Mouse (Mus musculus) cerebellum, adult 2 months (tissue): ENCODE results near the gene Sept14.

ENCODE experiments used
- CTCF ChIP-seq: fragments of 200-500 bp; IDR thresholded peaks from 2 replicates; pipeline ENCODE4 v1.5.1; 2011; ENCODE audit warnings: low read depth, mild to moderate bottlenecking, control low read depth, low read length, moderate library complexity, borderline replicate concordance; ENCODE audit not compliant: insufficient read depth
- POLR2A ChIP-seq: fragments of 200-500 bp; IDR thresholded peaks from 2 replicates; pipeline ENCODE4 v1.6.1; 2011; ENCODE audit warnings: low read length, control low read depth, borderline replicate concordance; ENCODE audit not compliant: insufficient read depth

- no peak for TF ChIP-seq CTCF
- TF ChIP-seq POLR2A: no peak
Observed at GRCm38 (mm10) chr5:129657931-129658330, 50.4 kb downstream of the Sept14 start.
